Mouse (Mus musculus): ENCODE results near the gene Iqsec1. TPM values are rescaled to one million over a fixed set of nuclear protein-coding genes. Genes with fewer than 3 reads are reported as not detected.

The Iqsec1 gene
- polyA plus RNA-seq, 1 experiment from 2014 or later: 6.6 TPM

DNA sequence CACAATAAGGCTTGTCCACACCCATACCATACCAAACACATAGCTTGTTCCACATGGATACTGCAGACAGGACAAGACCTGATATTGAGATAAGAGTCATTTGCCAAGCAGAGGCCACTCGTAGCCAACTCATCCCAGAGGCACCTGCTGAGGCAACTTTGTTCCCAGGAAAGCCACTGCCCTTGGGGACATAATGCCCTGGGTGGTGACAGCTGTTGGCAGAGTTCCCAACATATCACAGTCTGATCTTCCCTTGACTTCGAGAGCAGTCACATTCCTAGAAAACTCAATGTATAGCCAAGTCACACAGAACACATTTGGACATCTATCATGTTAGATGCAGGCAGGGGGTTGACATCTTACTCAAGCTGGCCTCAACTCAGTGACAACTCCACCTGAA is 183.4 kb downstream of the Iqsec1 start:
- Histone ChIP-seq H3K36me3 (replicated peaks) (no peaks in the 10 kb centered on the region), H3K4me1 (peaks cover 32% of the 10 kb centered on the region), H3K4me3 (no peak overlapping the region), H3K27ac (replicated peaks) (no peak overlapping the region), H3K9me3 (no peaks in the 10 kb centered on the region), H3K27me3 (replicated peaks; ENCODE audit: low read depth, poor library complexity, severe bottlenecking) (peaks cover 17% of the 10 kb centered on the region)
- DNase-seq (ENCODE audit: low spot score): no peak
- 77% methylated on average over 2 of the region's 2 CpGs for WGBS

GRCm38 (mm10) chr6:90804646-90805045 is 183.8 kb downstream of the Iqsec1 start:
- DNase-seq (ENCODE audit: low spot score): no peak
- Histone ChIP-seq H3K27ac (replicated peaks) (no peak overlapping the region), H3K4me1 (peaks cover 28% of the 10 kb centered on the region), H3K36me3 (replicated peaks) (no peaks in the 10 kb centered on the region), H3K4me3 (no peak overlapping the region), H3K27me3 (replicated peaks; ENCODE audit: low read depth, poor library complexity, severe bottlenecking) (peaks cover 14% of the 10 kb centered on the region), H3K9me3 (no peaks in the 10 kb centered on the region)

GRCm38 (mm10) chr6:90802604-90803003 is 185.9 kb downstream of the Iqsec1 start:
- Histone ChIP-seq H3K9me3 (no peaks in the 10 kb centered on the region), H3K36me3 (replicated peaks) (no peaks in the 10 kb centered on the region), H3K27ac (replicated peaks) (no peak overlapping the region), H3K4me3 (no peak overlapping the region), H3K4me1 (peaks cover 7% of the 10 kb centered on the region; the same call in 1 of the 2 replicates), H3K27me3 (replicated peaks; ENCODE audit: low read depth, poor library complexity, severe bottlenecking) (no peaks in the 10 kb centered on the region)
- no peak for DNase-seq (ENCODE audit: low spot score)
- WGBS: 80% methylated on average over 8 of the region's 8 CpGs

- Histone ChIP-seq H3K4me3 (no peak overlapping the region), H3K27me3 (replicated peaks; ENCODE audit: low read depth, poor library complexity, severe bottlenecking) (no peaks in the 10 kb centered on the region), H3K36me3 (replicated peaks) (no peaks in the 10 kb centered on the region), H3K27ac (replicated peaks) (no peak overlapping the region), H3K4me1 (0 out of 2 replicates have a peak, but pooled peaks cover 6% of the 10 kb centered on the region), H3K9me3 (no peaks in the 10 kb centered on the region)
- WGBS: 71% methylated on average over 3 of the region's 3 CpGs
- DNase-seq (ENCODE audit: low spot score): no peak
These were observed 186.4 kb downstream of the Iqsec1 start for GRCm38 (mm10) chr6:90802058-90802457.

DNA sequence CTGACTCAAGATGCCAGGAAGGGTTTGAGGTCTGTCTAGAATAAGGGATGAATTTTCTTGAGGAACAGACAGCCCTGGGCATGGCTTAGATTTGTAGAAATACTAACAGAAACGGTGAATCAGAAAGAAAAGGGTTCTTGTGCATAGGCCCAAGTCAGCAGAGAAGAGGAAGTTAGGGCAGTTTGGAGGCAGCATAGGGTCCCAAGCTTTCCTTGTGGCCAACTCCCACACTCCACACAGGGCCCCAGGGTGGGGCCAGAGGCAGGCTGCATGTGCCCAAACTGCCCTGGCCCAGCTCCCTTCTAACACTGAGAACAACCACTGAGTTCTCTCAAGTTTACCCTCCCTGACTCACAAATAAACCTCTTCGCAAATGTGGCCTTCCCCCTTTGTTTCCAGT is 187.7 kb downstream of the Iqsec1 start:
- WGBS: 88% methylated on average over 2 of the region's 2 CpGs
- DNase-seq (ENCODE audit: low spot score): no peak
- Histone ChIP-seq H3K9me3 (no peaks in the 10 kb centered on the region), H3K27ac (replicated peaks) (no peak overlapping the region), H3K4me3 (no peak overlapping the region), H3K4me1 (no peaks in the 10 kb centered on the region), H3K27me3 (replicated peaks; ENCODE audit: low read depth, poor library complexity, severe bottlenecking) (no peaks in the 10 kb centered on the region), H3K36me3 (replicated peaks) (no peaks in the 10 kb centered on the region)

DNA sequence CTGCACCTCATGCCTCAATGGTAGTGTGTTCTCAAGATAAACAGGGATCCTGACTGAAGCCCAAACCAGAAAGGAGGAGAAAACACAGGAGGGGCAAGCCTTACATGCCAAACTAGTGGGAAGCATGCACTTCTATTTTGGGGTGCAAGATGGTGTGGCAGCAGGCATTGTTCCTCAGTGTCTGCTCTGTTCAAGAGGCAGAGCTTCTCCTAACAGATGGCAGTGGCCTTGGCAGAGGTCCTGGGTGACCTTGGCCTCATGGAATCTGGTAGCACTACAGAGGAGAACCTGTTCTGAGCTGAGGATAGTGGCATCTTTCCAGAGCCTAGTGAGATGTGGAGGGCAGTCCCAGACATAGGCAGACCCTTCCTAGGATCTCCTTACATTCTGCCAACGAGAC is 189.4 kb downstream of the Iqsec1 start:
- no peak overlapping the region for H3K4me3 ChIP-seq
- H3K36me3 ChIP-seq (replicated peaks): no peaks in the 10 kb centered on the region
- DNase-seq (ENCODE audit: low spot score): no peak
- H3K9me3 ChIP-seq: no peaks in the 10 kb centered on the region
- no peak overlapping the region for H3K27ac ChIP-seq (replicated peaks)
- 86% methylated on average over 1 of the region's 1 CpGs for WGBS
- H3K4me1 ChIP-seq: no peaks in the 10 kb centered on the region
- H3K27me3 ChIP-seq (replicated peaks; ENCODE audit: low read depth, poor library complexity, severe bottlenecking): no peaks in the 10 kb centered on the region

DNA sequence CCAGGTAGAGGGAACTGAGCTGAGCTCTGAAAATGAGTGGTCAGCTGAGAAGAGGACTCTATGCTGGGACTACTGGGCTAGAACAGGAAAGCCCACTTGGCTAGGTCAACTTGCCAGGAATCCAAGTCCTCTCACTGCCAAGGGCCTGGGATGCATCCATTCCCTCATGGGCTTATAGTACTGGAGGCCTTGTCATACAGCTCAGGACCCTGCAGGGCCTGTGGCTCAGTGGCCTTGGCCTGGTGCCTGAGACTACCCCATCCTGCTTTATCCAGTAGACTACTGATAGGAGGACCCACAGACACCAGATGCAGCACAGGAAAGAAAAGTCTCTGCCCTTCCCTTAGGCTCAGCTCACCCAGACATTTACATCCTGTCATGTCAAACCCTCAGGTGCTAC is 190.3 kb downstream of the Iqsec1 start:
- Histone ChIP-seq H3K36me3 (replicated peaks) (no peaks in the 10 kb centered on the region), H3K9me3 (no peaks in the 10 kb centered on the region), H3K4me1 (no peaks in the 10 kb centered on the region), H3K27me3 (replicated peaks; ENCODE audit: low read depth, poor library complexity, severe bottlenecking) (no peaks in the 10 kb centered on the region), H3K27ac (replicated peaks) (no peak overlapping the region), H3K4me3 (no peak overlapping the region)
- no peak for DNase-seq (ENCODE audit: low spot score)

- H3K9me3 ChIP-seq: no peaks in the 10 kb centered on the region
- no peak overlapping the region for H3K4me3 ChIP-seq
- no peaks in the 10 kb centered on the region for H3K36me3 ChIP-seq (replicated peaks)
- H3K27ac ChIP-seq (replicated peaks): no peak overlapping the region
- DNase-seq (ENCODE audit: low spot score): no peak
- no peaks in the 10 kb centered on the region; the same call in 1 of the 2 replicates for H3K27me3 ChIP-seq (replicated peaks; ENCODE audit: low read depth, poor library complexity, severe bottlenecking)
- H3K4me1 ChIP-seq: no peaks in the 10 kb centered on the region
- 92% methylated on average over 2 of the region's 2 CpGs for WGBS
These were observed 191.4 kb downstream of the Iqsec1 start for GRCm38 (mm10) chr6:90796902-90797596.

GRCm38 (mm10) chr6:90790901-90791300 is 197.6 kb downstream of the Iqsec1 start:
- H3K9me3 ChIP-seq: no peaks in the 10 kb centered on the region
- H3K36me3 ChIP-seq (replicated peaks): no peaks in the 10 kb centered on the region
- no peaks in the 10 kb centered on the region; the same call in 1 of the 2 replicates for H3K27me3 ChIP-seq (replicated peaks; ENCODE audit: low read depth, poor library complexity, severe bottlenecking)
- no peak overlapping the region for H3K27ac ChIP-seq (replicated peaks)
- DNase-seq (ENCODE audit: low spot score): no peak
- no peak overlapping the region for H3K4me3 ChIP-seq
- H3K4me1 ChIP-seq: peaks cover 11% of the 10 kb centered on the region

- H3K27me3 ChIP-seq (replicated peaks; ENCODE audit: low read depth, poor library complexity, severe bottlenecking): no peaks in the 10 kb centered on the region; the same call in 1 of the 2 replicates
- no peak for DNase-seq (ENCODE audit: low spot score)
- H3K9me3 ChIP-seq: no peaks in the 10 kb centered on the region
- no peak overlapping the region for H3K27ac ChIP-seq (replicated peaks)
- H3K36me3 ChIP-seq (replicated peaks): no peaks in the 10 kb centered on the region
- H3K4me1 ChIP-seq: peaks cover 14% of the 10 kb centered on the region
- 74% methylated on average over 5 of the region's 5 CpGs for WGBS
- H3K4me3 ChIP-seq: no peak overlapping the region
These were observed 199.0 kb downstream of the Iqsec1 start for GRCm38 (mm10) chr6:90789520-90789919.

- Histone ChIP-seq H3K27ac (replicated peaks) (no peak overlapping the region), H3K36me3 (replicated peaks) (no peaks in the 10 kb centered on the region), H3K4me1 (peaks cover 33% of the 10 kb centered on the region), H3K9me3 (no peaks in the 10 kb centered on the region), H3K27me3 (replicated peaks; ENCODE audit: low read depth, poor library complexity, severe bottlenecking) (no peaks in the 10 kb centered on the region), H3K4me3 (no peak overlapping the region)
- WGBS: 90% methylated on average over 3 of the region's 3 CpGs
- no peak for DNase-seq (ENCODE audit: low spot score)
These were observed 200.9 kb downstream of the Iqsec1 start for GRCm38 (mm10) chr6:90787587-90787986.

- H3K27ac ChIP-seq (replicated peaks): no peak overlapping the region; the same call in 1 of the 2 replicates
- H3K9me3 ChIP-seq: no peaks in the 10 kb centered on the region
- WGBS: 68% methylated on average over 6 of the region's 6 CpGs
- no peak for DNase-seq (ENCODE audit: low spot score)
- H3K36me3 ChIP-seq (replicated peaks): no peaks in the 10 kb centered on the region
- no peaks in the 10 kb centered on the region for H3K27me3 ChIP-seq (replicated peaks; ENCODE audit: low read depth, poor library complexity, severe bottlenecking)
- H3K4me1 ChIP-seq: peaks cover 39% of the 10 kb centered on the region
- H3K4me3 ChIP-seq: no peak overlapping the region
These were observed 201.4 kb downstream of the Iqsec1 start for GRCm38 (mm10) chr6:90787036-90787435.

GRCm38 (mm10) chr6:90786589-90786988 is 201.9 kb downstream of the Iqsec1 start:
- no peak for DNase-seq (ENCODE audit: low spot score)
- Histone ChIP-seq H3K27ac (replicated peaks) (no peak overlapping the region), H3K36me3 (replicated peaks) (no peaks in the 10 kb centered on the region), H3K4me3 (no peak overlapping the region), H3K27me3 (replicated peaks; ENCODE audit: low read depth, poor library complexity, severe bottlenecking) (no peaks in the 10 kb centered on the region), H3K9me3 (no peaks in the 10 kb centered on the region), H3K4me1 (peaks cover 43% of the 10 kb centered on the region)
- 47% methylated on average over 3 of the region's 3 CpGs for WGBS
